Mouse (Mus musculus) CH12.LX (cell line): ENCODE measurements around the gene Arhgef38. TPM values are rescaled to one million over a fixed set of nuclear protein-coding genes. Genes with fewer than 3 reads are reported as not detected.
A peak's percentile ranks its signal among the peaks of the same experiment; 100 is the strongest.

ENCODE experiments used
- DNase-seq: peaks from one replicate; pipeline ENCODE4 v3.0.0-alpha.2; 2013; ENCODE audit errors: extremely low read depth
- H3K27ac ChIP-seq: 2 replicates; pipeline ENCODE4 v1.5.1; 2012; ENCODE audit warnings: low read depth, mild to moderate bottlenecking, control low read depth, moderate library complexity; ENCODE audit not compliant: insufficient read depth
- H3K27me3 ChIP-seq: replicated peaks from 2 replicates; pipeline ENCODE3; 2012; ENCODE audit warnings: inconsistent platforms
- H3K36me3 ChIP-seq, 2 experiments: replicated peaks in 1 of 2; 2 replicates each; pipeline versions ENCODE3 to v1.6.1; 2012; ENCODE audit warnings: inconsistent platforms in 1 of 2, low read length in 1 of 2, mild to moderate bottlenecking in 1 of 2, mixed read lengths in 1 of 2, moderate library complexity in 1 of 2; ENCODE audit not compliant: control insufficient read depth in 1 of 2, insufficient read depth in 1 of 2
- H3K4me1 ChIP-seq, 2 experiments: 2 replicates each; pipeline ENCODE4 v1.6.1; 2012; ENCODE audit warnings: inconsistent platforms in 1 of 2, moderate library complexity in 1 of 2; ENCODE audit not compliant: insufficient read depth in 2 of 2, control insufficient read depth in 1 of 2
- H3K4me2 ChIP-seq: 2 replicates; pipeline ENCODE4 v1.6.1; 2012; ENCODE audit warnings: low read depth, mild to moderate bottlenecking, control low read depth; ENCODE audit not compliant: poor library complexity, insufficient read depth, severe bottlenecking
- H3K4me3 ChIP-seq, 3 experiments: fragments of 150-350 bp in 1 of 3; sonication (generic) in 1 of 3; replicated peaks in 1 of 3; 2 replicates each; pipeline versions ENCODE3 to v1.5.1; 2011 to 2012; ENCODE audit warnings: low read depth in 2 of 3, low read length in 2 of 3, mild to moderate bottlenecking in 2 of 3, moderate library complexity in 2 of 3, control low read depth in 1 of 3, improper control_type of control experiment in 1 of 3, inconsistent platforms in 1 of 3, mixed read lengths in 1 of 3; ENCODE audit not compliant: poor library complexity in 1 of 3
- H3K79me2 ChIP-seq: replicated peaks from 2 replicates; pipeline ENCODE4 v1.6.1; 2012; ENCODE audit warnings: mild to moderate bottlenecking, moderate library complexity; ENCODE audit not compliant: control insufficient read depth, poor library complexity, insufficient read depth, severe bottlenecking; ENCODE audit errors: extremely low read depth
- H3K9ac ChIP-seq: 2 replicates; pipeline ENCODE4 v1.6.1; 2012; ENCODE audit warnings: low read depth, mild to moderate bottlenecking, control low read depth, moderate library complexity; ENCODE audit not compliant: insufficient read depth
- H3K9me3 ChIP-seq: replicated peaks from 2 replicates; pipeline ENCODE3; 2012; ENCODE audit warnings: low read length, inconsistent platforms, mixed read lengths
- BHLHE40 ChIP-seq: IDR thresholded peaks from 2 replicates; pipeline ENCODE4 v1.6.1; 2011; ENCODE audit warnings: mild to moderate bottlenecking, low read depth, low read length, improper control_type of control experiment
- CTCF ChIP-seq, 2 experiments: IDR thresholded peaks in 1 of 2; conservative IDR thresholded peaks in 1 of 2; 2 replicates each; pipeline ENCODE4 v1.5.1; 2011 to 2012; ENCODE audit warnings: low read depth in 2 of 2, low read length in 2 of 2, improper control_type of control experiment in 1 of 2, inconsistent platforms in 1 of 2, mild to moderate bottlenecking in 1 of 2, moderate library complexity in 1 of 2
- EP300 ChIP-seq: IDR thresholded peaks from 2 replicates; pipeline ENCODE4 v1.6.1; 2011; ENCODE audit warnings: low read length, improper control_type of control experiment
- GABPA ChIP-seq: IDR thresholded peaks from 2 replicates; pipeline ENCODE4 v1.6.1; 2012; ENCODE audit warnings: low read depth, low read length, improper control_type of control experiment, inconsistent platforms; ENCODE audit not compliant: insufficient replicate concordance
- HCFC1 ChIP-seq: IDR thresholded peaks from 2 replicates; pipeline ENCODE4 v1.6.1; 2012; ENCODE audit warnings: low read depth, mild to moderate bottlenecking, inconsistent platforms, low read length, improper control_type of control experiment
- IRF4 ChIP-seq: IDR thresholded peaks from 2 replicates; pipeline ENCODE4 v1.6.1; 2014; ENCODE audit warnings: low read depth, mild to moderate bottlenecking, inconsistent platforms, low read length, improper control_type of control experiment
- JUN ChIP-seq: IDR thresholded peaks from 2 replicates; pipeline ENCODE4 v1.6.1; 2011; ENCODE audit warnings: low read depth, mild to moderate bottlenecking, low read length, improper control_type of control experiment, moderate library complexity; ENCODE audit not compliant: insufficient read depth
- KAT2A ChIP-seq: IDR thresholded peaks from 2 replicates; pipeline ENCODE4 v1.6.1; 2012; ENCODE audit warnings: low read length, improper control_type of control experiment, inconsistent platforms; ENCODE audit not compliant: insufficient replicate concordance
- MAZ ChIP-seq: IDR thresholded peaks from 2 replicates; pipeline ENCODE4 v1.6.1; 2012; ENCODE audit warnings: low read depth, mild to moderate bottlenecking, inconsistent platforms, low read length, improper control_type of control experiment, moderate library complexity
- MEF2A ChIP-seq: IDR thresholded peaks from 2 replicates; pipeline ENCODE4 v1.6.1; 2014; ENCODE audit warnings: low read depth, mild to moderate bottlenecking, inconsistent platforms, low read length, improper control_type of control experiment, borderline replicate concordance
- MYC ChIP-seq: IDR thresholded peaks from 2 replicates; pipeline ENCODE4 v1.6.1; 2011; ENCODE audit warnings: low read depth, mild to moderate bottlenecking, improper control_type of control experiment, low read length
- NELFE ChIP-seq: IDR thresholded peaks from 2 replicates; pipeline ENCODE4 v1.6.1; 2011; ENCODE audit warnings: low read depth, low read length, improper control_type of control experiment
- NRF1 ChIP-seq: IDR thresholded peaks from 2 replicates; pipeline ENCODE4 v1.6.1; 2014; ENCODE audit warnings: low read depth, mild to moderate bottlenecking, inconsistent platforms, low read length, improper control_type of control experiment, moderate library complexity
- PAX5 ChIP-seq: IDR thresholded peaks from 2 replicates; pipeline ENCODE4 v1.6.1; 2012; ENCODE audit warnings: low read length, inconsistent platforms, mixed read lengths
- RCOR1 ChIP-seq: conservative IDR thresholded peaks from 2 replicates; pipeline ENCODE4 v1.6.1; 2012; ENCODE audit warnings: low read depth, mild to moderate bottlenecking, inconsistent platforms, low read length, improper control_type of control experiment
- TBP ChIP-seq: conservative IDR thresholded peaks from 2 replicates; pipeline ENCODE4 v1.6.1; 2011; ENCODE audit warnings: low read depth, low read length, improper control_type of control experiment
- USF2 ChIP-seq: conservative IDR thresholded peaks from 2 replicates; pipeline ENCODE4 v1.6.1; 2011; ENCODE audit warnings: low read depth, low read length, improper control_type of control experiment
- ZC3H11A ChIP-seq: IDR thresholded peaks from 2 replicates; pipeline ENCODE4 v1.6.1; 2012; ENCODE audit warnings: low read depth, mild to moderate bottlenecking, inconsistent platforms, low read length, improper control_type of control experiment
- dilution Hi-C: fragments of 300-500 bp; cut with MboI; formaldehyde crosslinking; loops from 2 replicates; pipeline ENCODE4 v1.14.3; 2020; ENCODE audit warnings: low sequenced_read_pairs; ENCODE audit not compliant: extremely low pct_unique_long_range_greater_than_20kb, extremely low pct_ligation_motif_present
- in situ Hi-C: fragments of 300-500 bp; cut with MboI; formaldehyde crosslinking; loops from 3 replicates; pipeline ENCODE4 v1.14.3; 2019; ENCODE audit warnings: low sequenced_read_pairs, low pct_ligation_motif_present, low pct_unique_long_range_greater_than_20kb, mixed read lengths
- polyA plus RNA-seq: library from polyadenylated mRNA; unstranded; fragments of >175 nt; gene quantifications from 2 replicates; pipeline ENCODE4 v1.2.1, GENCODE M21; 2012; ENCODE audit warnings: low read depth; ENCODE audit not compliant: insufficient read length
- total RNA-seq, 2 experiments: library from RNA; depleted of rRNA; stranded (reverse); fragments of 300-350 nt in 1 of 2; fragments of >200 nt in 1 of 2; gene quantifications; 2 replicates each; pipeline ENCODE4 v1.2.3; 2012 to 2014

Gene Arhgef38
- total and polyA plus RNA-seq, 3 experiments: not detected

GRCm38 (mm10) chr3:133167550-133167949 is 67.2 kb downstream of the Arhgef38 start (continued):
- no peak for TF ChIP-seq RCOR1
- TF ChIP-seq USF2: no peak
- TF ChIP-seq MAZ: no peak
- no peak; the same call in 1 of the 2 replicates for TF ChIP-seq BHLHE40
- no peak for TF ChIP-seq EP300
- TF ChIP-seq PAX5: no peak
- TF ChIP-seq CTCF (conservative IDR thresholded peaks at IDR 0.05 in 1 of 2, IDR thresholded peaks at IDR 0.05 in 1 of 2; ENCODE audit: low read depth in 2 of 2, low read length in 2 of 2): no peak
- TF ChIP-seq, all 38 proteins: peak for 6

GRCm38 (mm10) chr3:133165130-133165529 is 69.6 kb downstream of the Arhgef38 start:
- no peak overlapping the region for H3K4me3 ChIP-seq
- H3K36me3 ChIP-seq: no peaks in the 10 kb centered on the region
- no peaks in the 10 kb centered on the region for H3K9me3 ChIP-seq
- no peak overlapping the region for H3K4me2 ChIP-seq
- no peak overlapping the region for H3K9ac ChIP-seq
- no peak overlapping the region for H3K27ac ChIP-seq
- H3K4me1 ChIP-seq: peaks cover 15 to 18% of the 10 kb centered on the region in 2 experiments
- no peak for DNase-seq
- no peak for TF ChIP-seq TBP
- no peak for TF ChIP-seq MAZ
- TF ChIP-seq HCFC1: no peak
- no peak for TF ChIP-seq RCOR1
- no peak for TF ChIP-seq GABPA
- TF ChIP-seq NRF1: no peak
- no peak for TF ChIP-seq ZC3H11A
- TF ChIP-seq KAT2A: no peak
- TF ChIP-seq BHLHE40: no peak
- no peak for TF ChIP-seq EP300
- no peak for TF ChIP-seq NELFE
- TF ChIP-seq JUN: no peak
- no peak for TF ChIP-seq PAX5
- in situ Hi-C loops: no loop called here
- dilution Hi-C loops: no loop called here
- no peaks in the 10 kb centered on the region for H3K27me3 ChIP-seq
- H3K79me2 ChIP-seq: no peaks in the 10 kb centered on the region

- Histone ChIP-seq H3K36me3 (no peaks in the 10 kb centered on the region), H3K9me3 (no peaks in the 10 kb centered on the region), H3K79me2 (no peaks in the 10 kb centered on the region), H3K4me3 (peak overlapping the region in 1 of 3 experiments; percentile 2), H3K27me3 (no peaks in the 10 kb centered on the region), H3K4me2 (peak overlapping the region; percentile 72), H3K27ac (no peak overlapping the region), H3K4me1 (peaks cover 18% of the 10 kb centered on the region in 2 experiments), H3K9ac (no peak overlapping the region)
- TF ChIP-seq MEF2A: peak; percentile 53; the same call in 1 of the 2 replicates
- TF ChIP-seq IRF4: peak; percentile 46; the same call in 1 of the 2 replicates
- no peak for TF ChIP-seq MYC
- peak; percentile 38; the same call in 1 of the 2 replicates for TF ChIP-seq EP300
- DNase-seq: no peak
- in situ Hi-C loops: no loop called here
- dilution Hi-C loops: no loop called here
These were observed 70.8 kb downstream of the Arhgef38 start for GRCm38 (mm10) chr3:133163913-133164406.
